Mouse (Mus musculus) limb, embryonic 12.5 days (tissue): ENCODE data around the gene Gm21776. TPM values are rescaled to one million over a fixed set of nuclear protein-coding genes. Genes with fewer than 3 reads are reported as not detected.
"Not testable (repeated sequence)": the region's sequence is repeated elsewhere in the genome, so short reads cannot be mapped to it uniquely, and the experiment has no call there.

ENCODE experiments used
- ATAC-seq: fragments of 200-750 bp; cut with Nextera tagmentation; 2 replicates; pipeline ENCODE4 v1.8.0; 2017; ENCODE audit warnings: low read depth, moderate TSS enrichment; ENCODE audit not compliant: insufficient number of reproducible peaks, insufficient read depth, low FRiP score, low TSS enrichment
- H3K27ac ChIP-seq: fragments of 300-500 bp; sonication (generic); 2 replicates; pipeline ENCODE4 v1.5.1; 2016; ENCODE audit warnings: mild to moderate bottlenecking, moderate library complexity
- H3K27me3 ChIP-seq: fragments of 300-500 bp; sonication (generic); 2 replicates; pipeline ENCODE4 v1.6.1; 2016; ENCODE audit warnings: mild to moderate bottlenecking, moderate library complexity
- H3K36me3 ChIP-seq: fragments of 300-500 bp; sonication (generic); 2 replicates; pipeline ENCODE4 v1.6.1; 2016; ENCODE audit warnings: mild to moderate bottlenecking, moderate library complexity
- H3K4me1 ChIP-seq: fragments of 300-500 bp; sonication (generic); replicated peaks from 2 replicates; pipeline ENCODE4 v1.6.1; 2016
- H3K4me2 ChIP-seq: fragments of 300-500 bp; sonication (generic); 2 replicates; pipeline ENCODE4 v1.6.1; 2016; ENCODE audit warnings: mild to moderate bottlenecking, moderate library complexity
- H3K4me3 ChIP-seq: fragments of 300-500 bp; sonication (generic); replicated peaks from 2 replicates; pipeline ENCODE4 v1.5.1; 2016; ENCODE audit warnings: mild to moderate bottlenecking
- H3K9ac ChIP-seq: fragments of 300-500 bp; sonication (generic); replicated peaks from 2 replicates; pipeline ENCODE4 v1.6.1; 2016; ENCODE audit warnings: mild to moderate bottlenecking, moderate library complexity
- H3K9me3 ChIP-seq: fragments of 300-500 bp; sonication (generic); 2 replicates; pipeline ENCODE4 v1.6.1; 2016; ENCODE audit warnings: mild to moderate bottlenecking, moderate library complexity
- WGBS: fragments of 180-500 bp; shearing (Covaris S2); methylation state at CpG from one replicate; pipeline ENCODE4 v1.1.7; 2016; 5-methylcytosine and 5-hydroxymethylcytosine counted together
- polyA plus RNA-seq: library from polyadenylated mRNA; unstranded; fragments of >200 nt; fragmentation: Nextera tagmentation; extraction: Ambion mirVana; gene quantifications from 2 replicates; pipeline ENCODE4 v1.2.1, GENCODE M21; 2016

The Gm21776 gene
- not detected in 2 replicates for polyA plus RNA-seq

- not testable (repeated sequence) for H3K4me3 ChIP-seq, H3K36me3 ChIP-seq, H3K27me3 ChIP-seq, H3K9me3 ChIP-seq, H3K4me2 ChIP-seq, ATAC-seq, H3K4me1 ChIP-seq, H3K27ac ChIP-seq, H3K9ac ChIP-seq
- WGBS, result no CpG with 5 or more reads among the region's 3 CpGs
Observed at GRCm38 (mm10) chrY:76378362-76378761, at the start of gene Gm21776. TSS of gene Gm21776 (plus strand) at chrY:76378662.
